Mouse (Mus musculus) thymus, postnatal 25 days (tissue): ENCODE results near the gene Olfr1307.

Experiments used
- DNase-seq: peaks from one replicate; pipeline ENCODE4 v3.0.0; 2022

Olfr1307 gene

GRCm38 (mm10) chr2:111949340-111949739 is at the start of gene Olfr1307:
Gene Olfr1307, minus strand, starts transcription at chr2:111949440.
- DNase-seq, result no peak

GRCm38 (mm10) chr2:111990181-111990580 is 40.9 kb upstream of the Olfr1307 start, which contains the start of gene Olfr1309:
Gene Olfr1309, minus strand, starts transcription at chr2:111990281.
- DNase-seq, result no peak

GRCm38 (mm10) chr2:111964844-111965243 is 15.6 kb upstream of the Olfr1307 start, which contains the start of gene Olfr1308:
Gene Olfr1308, minus strand, starts transcription at chr2:111964944.
- DNase-seq, result no peak

- no peak for DNase-seq
Measured at GRCm38 (mm10) chr2:111916171-111916570, 33.1 kb downstream of the Olfr1307 start, which contains the start of gene Olfr1306. Gene Olfr1306, minus strand, starts transcription at chr2:111916271.
